Mouse (Mus musculus) ZHBTc4 (cell line): ENCODE measurements around the gene Ttf1.
A peak's percentile ranks its signal among the peaks of the same experiment; 100 is the strongest.
"Not testable (repeated sequence)": the region's sequence is repeated elsewhere in the genome, so short reads cannot be mapped to it uniquely, and the experiment has no call there.

Experiments used
- DNase-seq: peaks from one replicate; pipeline ENCODE4 v3.0.0-alpha.2; 2011; ENCODE audit warnings: low read depth, low spot score

Gene Ttf1

DNA sequence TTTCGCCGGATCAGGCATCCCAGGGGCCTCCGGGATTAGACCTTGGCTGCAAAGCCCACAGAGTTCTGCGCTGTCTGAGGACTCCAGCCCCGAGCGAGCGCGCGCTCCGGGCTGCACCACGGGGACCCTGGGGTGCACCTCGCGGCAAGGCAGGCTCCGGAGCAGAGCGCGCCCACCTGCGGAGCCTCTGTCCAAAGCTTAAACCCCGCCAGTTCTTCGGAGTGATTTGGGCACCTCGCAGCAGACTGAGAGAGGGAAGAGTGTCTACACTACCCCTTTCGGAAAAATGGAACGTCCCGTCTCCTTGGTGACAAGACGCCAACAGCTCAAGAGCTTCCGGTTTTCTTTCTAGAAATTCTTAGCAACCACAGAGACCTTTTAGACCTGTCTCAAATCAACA is 5.1 kb upstream of the Ttf1 start, which contains the start of gene Cfap77:
Gene Cfap77, minus strand, starts transcription at position 76 of the 400 bp plus-strand sequence.
- DNase-seq: peak; percentile 91

DNA sequence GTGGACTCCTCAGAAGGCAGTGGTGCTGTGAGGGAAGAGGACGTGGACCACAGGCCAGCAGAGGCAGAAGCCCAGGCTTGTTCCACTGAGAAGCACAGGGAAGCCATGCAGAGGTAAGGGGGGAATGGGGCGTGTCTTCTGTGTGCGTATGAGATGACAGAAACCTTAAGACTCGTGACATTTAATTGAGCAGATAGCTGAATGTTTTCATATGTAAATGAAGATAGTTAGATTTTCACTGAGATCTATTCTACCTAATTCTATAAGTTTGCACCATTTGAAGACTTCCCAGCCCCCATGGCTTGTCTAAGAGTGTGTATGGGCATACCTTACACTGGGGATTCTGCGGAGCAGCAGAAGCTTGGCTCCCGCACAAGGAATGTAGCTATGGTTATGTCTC is 5.7 kb downstream of the Ttf1 start:
- peak; percentile 55 for DNase-seq

DNA sequence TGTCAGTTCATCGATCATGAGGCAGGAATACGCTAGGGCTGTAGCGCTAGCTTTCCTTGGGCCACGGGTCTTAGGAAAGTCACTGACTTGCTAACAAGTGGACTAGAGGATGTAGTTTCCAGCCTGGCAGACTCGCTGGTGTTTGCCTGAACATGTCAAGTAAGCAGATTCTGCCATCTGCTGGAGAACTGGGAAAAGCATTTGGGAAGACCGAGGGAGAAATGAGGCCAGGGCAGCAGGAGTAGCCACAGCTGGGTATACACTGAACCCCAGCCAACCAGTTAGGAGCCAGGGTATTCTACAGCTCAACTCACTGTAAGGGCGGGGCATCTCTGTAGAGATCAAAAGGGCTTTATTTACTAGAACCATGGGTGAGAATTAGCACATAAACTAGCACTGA is 6.3 kb downstream of the Ttf1 start:
- peak; percentile 91 for DNase-seq

DNA sequence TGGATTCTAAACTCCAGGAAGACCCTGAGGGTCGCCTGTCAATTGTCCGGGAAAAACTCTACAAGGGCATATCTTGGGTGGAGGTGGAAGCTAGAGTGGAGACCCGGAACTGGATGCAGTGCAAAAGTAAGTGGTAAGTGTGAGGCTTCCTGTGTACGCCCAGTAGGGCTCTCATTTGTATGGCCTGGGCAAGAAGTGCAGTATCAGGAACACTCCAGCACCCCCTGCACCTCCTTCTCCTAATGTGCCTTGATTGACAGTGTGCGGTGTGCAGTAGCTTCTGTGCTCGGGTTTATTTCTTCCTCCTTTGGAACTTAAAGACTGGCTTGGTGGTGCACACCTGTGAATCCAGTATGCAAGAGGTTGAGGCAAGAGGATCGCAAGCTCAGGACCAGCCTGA is 14.6 kb downstream of the Ttf1 start:
- DNase-seq: peak; percentile 29

DNA sequence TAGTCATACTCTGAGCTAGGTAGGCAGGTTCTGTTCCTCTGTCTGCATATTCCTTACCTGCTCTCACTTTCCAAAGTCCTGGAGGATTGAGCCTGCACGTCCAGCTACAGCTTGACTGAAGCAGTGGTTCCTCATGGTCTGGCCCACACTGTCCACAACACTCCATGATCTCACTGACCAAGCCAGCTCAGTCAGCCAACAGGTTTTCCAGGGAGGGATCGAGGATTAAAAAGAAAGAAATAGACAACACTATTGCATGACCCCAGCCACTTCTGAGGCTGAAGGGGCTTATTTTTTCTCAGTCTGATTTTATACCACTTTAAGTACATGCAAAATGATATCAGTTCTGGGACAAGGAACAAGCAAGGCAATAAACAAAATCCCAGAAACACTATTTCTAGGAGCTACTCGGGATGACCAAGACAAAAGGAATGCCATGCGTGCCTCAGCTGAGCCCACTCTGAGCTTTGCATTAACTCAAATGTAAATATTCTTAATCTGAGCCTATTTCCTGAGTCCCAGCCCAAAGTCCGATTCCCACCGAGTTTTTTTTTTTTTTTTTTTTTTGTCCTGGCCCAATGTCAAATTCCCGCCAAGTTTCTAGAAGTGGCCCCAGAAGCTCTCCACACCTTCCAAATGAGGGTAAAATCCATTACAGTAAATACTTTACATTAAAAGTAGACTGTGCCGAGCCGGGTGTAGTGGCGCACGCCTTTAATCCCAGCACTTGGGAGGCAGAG is 15.4 kb downstream of the Ttf1 start:
- DNase-seq: peak; percentile 81

DNA sequence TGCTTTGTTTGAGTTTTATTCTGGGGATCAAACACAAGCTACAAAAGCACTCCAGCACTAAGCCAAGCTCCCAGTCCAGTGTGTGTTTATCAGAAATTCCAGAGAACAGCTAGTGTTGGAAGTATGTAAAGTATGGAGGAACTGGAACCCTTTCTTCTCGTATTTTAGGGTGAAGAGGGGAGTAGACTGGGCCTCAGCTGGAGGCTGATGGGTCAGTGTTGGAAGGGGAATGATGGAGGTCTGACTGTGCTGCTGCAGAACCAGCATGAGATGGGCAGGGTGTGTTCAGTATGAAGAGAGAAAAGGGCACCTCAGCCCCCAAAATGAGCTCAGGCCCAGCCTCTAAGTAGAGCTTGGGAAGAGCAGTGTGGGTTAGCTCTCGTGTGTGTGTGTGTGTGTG is 16.2 kb downstream of the Ttf1 start:
- DNase-seq: peak; percentile 26

DNA sequence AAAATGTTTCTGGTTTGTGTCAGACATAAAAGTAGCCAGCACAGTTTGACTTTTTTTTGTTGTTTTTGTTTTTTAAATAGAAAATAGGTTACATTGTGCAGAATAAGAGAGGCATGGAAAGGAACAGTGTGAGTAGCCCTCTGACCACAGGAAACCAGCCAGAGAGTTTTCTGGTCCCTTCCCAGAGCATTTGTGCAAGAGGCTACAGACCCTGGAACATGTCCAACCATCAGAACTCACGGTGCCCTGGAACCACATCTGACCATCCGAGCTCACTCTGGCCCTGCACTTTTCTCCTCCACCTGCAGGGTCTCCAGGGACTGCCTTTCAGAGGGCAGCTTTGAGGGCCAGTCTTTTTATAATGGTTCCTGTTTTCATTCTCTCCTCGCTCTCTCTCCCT is 21.9 kb downstream of the Ttf1 start:
- no peak for DNase-seq

DNA sequence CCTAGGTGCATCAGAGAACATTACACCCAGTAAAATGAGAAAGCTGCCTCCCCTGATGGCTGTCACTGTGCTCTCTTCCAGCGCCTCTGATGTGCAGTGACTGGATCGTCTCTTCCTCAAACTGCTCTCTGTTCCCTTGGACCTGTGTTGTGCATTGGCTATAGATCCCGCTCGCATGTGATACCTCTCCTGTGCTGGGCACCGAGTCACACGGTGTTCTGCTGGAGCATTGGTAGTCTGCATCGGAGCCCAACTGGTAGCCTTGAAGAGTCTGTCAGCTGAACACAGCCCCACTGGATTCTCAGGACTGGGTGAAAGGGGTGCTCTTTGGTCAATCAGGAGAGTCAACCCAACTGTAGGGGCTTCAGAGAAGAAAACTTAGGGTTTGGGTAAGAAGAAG is 26.0 kb downstream of the Ttf1 start:
- DNase-seq: no peak

DNA sequence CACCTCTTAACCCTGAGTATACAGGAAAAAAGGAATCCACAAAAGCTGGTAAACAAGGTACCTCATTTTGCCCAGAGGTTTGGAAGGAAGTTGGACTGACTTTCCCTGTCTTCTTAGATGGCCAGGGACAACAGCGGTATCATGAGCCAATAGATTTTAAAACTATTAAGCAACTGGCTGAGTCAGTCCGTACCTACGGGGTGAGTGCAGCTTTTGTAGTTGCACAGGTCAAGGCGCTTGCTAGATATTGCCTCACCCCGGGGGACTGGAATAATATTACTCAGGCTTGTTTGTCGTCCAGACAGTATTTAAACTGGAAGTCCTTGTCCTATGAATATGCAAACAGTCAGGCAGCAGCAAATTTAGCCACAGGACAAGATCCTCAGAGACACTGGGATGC is 29.2 kb downstream of the Ttf1 start:
- not testable (repeated sequence) for DNase-seq

DNA sequence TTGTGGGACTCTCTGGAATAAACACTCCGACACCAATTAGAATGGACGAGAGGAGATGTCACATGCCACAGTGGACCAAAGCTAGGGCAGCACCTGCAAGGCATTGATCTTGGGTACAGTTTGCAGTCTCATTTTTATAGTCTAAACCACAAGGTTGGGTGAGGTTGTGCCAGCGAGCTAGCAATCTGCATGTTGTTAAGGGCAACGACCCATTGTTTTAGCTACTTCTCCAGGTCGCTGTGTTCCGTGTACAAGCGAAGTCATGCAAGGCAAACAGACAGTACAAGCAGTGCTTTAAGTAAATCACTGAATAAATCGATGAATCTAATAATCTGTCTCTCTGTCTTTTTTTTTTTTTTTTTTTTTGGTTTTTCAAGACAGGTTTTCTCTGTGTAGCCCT is 35.6 kb downstream of the Ttf1 start:
- DNase-seq: no peak

DNA sequence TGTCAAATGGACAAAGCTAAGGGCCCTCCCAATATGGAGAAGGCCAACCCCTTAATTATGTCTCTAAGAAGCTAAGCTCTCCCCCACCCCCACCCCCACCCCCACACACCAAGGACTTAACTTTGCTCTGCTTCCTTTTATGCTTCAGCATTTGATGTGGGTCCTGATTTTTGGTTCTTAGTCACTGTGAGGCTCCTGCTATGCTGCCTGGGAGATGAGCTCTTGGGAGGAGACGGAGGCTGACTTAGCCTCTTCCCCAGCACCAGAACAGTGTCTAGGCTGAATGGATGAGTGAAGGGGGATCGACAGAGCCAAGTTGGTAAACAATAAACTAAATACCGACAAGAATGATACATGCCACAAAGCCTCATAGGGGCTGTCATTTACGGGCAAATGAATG is 36.7 kb downstream of the Ttf1 start:
- no peak for DNase-seq

DNA sequence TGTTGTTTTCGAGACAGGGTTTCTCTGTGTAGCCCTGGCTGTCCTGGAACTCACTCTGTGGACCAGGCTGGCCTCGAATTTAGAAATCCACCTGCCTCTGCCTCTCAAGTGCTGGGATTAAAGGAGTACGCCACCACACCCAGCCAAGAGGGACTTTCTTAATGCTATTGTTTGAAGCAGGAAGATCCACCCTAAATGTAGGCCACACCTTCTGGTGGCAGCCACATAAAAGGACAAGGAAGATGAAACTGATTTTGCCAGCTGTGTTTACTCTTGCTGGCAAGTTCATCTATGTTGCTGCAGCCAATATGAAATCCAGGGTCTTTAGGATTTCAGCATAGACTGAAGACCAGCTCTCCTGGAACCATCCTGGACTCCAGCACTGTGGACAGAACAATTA is 37.4 kb downstream of the Ttf1 start:
- DNase-seq: peak; percentile 91

DNA sequence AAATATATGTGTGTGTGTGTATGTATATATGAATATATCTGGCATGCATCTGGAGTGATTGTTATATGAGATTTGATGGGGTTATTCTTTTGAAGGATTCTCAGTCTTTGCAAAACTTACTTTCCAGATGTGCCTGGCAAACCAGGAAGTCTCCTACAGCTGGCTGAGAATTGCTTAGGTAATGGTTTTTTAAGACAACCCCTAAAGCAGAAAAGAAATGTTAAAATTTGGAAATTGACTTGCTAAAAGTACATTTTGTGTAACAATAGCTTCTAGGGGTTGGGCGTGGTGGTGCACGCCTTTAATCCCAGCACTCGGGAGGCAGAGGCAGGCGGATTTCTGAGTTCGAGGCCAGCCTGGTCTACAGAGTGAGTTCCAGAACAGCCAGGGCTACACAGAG is 37.9 kb downstream of the Ttf1 start:
- DNase-seq: peak; percentile 81

DNA sequence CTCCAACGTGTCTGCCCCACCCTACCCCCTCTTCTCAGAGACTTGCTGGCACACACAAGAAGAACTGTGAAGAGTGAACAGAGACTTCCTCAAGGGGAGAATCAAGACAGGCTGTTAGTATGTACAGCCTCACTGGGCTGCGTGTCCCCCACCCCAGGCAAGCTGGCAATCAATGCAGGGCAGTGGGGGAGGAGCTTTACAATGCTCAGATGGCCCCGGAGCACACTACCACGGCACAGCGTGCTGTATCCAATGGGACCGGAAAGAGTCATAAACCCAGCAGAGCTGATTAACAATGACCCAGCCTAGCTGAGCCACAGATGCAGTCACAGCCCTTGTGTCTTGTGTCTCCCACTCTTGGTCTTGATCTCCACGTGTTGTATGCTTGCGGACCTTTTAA is 38.7 kb downstream of the Ttf1 start:
- peak; percentile 84 for DNase-seq

DNA sequence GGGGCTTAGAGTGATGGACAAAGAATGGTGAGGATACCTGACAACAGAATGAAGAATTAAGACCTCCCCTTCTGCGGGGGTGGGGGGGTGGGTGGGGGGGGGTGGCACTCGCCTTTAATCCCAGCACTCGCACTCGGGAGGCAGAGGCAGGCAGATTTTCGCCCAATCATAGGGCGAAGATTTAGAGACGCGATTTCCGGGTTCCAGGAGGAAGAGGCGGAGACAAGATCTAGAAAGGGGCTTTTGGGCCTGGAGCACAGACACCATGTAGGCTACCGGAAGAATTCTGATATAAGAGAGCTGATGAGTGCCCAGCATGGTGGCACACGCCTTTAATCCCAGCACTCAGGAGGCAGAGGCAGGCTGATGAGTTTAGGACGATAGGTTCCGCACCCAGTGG is 39.6 kb downstream of the Ttf1 start:
- peak; percentile 90 for DNase-seq

DNA sequence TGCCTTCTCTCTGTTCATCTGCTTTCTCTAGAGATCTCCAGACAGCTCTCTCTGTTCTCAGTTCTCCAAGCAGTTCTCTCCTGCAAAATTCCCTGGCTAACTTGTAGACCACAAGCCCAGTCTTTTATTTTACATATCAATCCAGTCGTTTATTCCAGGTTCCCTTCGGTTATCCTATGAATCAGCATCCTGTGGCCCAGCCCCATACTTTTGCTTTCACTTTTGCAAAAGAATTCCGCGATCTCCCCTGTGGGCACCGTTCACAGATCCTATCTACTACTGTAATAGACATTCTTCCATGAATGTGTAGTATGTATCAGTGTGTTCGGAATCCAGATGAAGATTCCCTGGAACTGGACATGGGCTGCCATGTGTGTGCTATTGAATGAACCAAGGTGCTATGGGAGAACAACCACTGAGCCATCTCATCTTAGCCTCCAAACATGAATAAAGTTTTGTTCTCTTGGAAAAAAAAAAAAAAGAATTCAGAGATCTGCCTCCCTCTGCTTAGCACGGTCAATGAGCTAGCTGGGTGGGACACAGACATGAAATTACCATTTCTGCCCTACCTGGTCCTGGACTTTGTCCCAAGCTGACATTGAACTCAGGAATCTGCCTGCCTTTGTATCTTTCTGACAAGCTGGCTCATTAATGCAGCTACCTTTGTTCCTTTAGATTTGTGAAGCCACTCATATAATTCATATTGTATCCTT is 40.9 kb downstream of the Ttf1 start:
- DNase-seq: peak; percentile 83

DNA sequence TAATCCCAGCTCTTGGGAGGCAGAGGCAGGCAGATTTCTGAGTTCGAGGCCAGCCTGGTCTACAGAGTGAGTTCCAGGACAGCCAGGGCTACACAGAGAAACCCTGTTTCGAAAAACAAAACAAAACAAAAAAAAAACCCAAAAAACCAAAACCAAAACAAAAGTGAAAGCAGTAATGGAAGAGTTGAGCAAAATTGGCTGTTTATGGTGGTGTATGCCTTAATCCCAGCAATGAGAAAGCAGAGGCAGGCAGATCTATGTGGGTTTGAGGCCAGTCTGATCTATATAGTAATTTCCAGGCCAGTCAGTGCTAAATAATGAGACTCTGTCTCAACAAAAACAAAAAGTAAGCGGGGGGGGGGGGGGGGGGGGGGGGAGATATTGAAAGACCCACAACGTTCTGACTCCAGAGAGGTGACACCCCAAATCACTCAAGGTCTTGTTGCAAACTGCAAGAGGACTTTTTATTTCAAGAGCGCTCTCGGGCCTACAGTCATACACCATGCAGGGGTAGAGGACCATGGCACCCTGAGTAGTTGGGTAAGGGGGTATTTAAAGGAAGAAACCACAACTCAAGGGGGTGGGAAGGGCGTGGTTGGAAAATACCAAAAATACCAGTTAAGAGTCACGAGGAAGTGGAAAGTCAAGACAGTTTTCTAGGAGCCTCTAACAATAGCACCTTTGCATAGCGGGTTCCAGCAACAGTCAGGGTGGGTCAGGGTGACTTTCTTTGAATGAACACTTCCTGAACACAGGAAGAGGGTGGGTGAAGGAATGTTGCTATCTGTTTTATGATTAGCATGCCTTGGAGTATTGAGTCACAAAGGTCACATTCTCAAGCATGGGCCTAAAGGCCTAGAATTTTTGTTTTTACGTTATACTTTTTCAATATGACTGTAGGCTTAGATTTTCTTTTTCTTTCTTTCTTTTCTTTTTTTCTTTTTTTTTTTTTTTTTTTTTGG is 42.6 kb downstream of the Ttf1 start:
- peak; percentile 71 for DNase-seq

DNA sequence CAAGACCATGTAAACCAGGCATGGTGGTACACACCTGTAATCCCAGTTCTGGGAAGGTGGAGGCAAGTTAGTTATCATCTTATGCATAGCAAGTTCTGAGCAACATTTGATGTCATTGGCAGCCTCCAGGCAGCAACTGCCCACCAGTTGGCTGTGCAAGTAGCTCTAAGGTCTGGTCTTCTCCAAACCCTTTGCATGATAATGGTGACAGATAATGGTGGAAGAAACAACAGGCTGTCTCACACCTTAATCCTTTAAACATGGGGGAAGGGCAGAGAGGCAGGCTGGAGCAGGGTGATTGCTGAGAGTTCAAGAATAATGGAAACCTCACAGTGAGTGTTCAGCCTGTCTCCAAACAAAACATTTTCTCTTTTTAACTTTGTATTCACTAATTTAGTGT is 60.9 kb downstream of the Ttf1 start:
- peak; percentile 91 for DNase-seq

DNA sequence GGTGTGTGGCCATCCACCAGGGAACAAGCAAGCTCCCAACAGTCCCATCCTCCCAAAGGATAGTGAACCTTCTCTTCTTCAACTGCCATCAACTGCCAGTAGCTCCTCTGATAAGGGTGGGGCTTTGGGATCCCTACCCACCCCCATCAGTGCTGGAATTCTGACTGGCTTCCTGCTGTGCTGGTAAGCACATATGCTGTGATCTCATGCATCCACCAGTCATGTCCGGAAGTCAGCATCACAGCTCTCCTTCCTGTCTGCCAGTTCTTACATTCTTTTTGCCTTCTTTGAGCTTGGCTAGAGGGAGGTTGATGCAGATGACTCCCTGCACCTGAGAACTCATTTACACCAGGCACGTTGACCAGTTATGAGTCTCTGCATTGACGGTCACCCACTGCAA is 62.4 kb downstream of the Ttf1 start:
- peak; percentile 94 for DNase-seq

DNA sequence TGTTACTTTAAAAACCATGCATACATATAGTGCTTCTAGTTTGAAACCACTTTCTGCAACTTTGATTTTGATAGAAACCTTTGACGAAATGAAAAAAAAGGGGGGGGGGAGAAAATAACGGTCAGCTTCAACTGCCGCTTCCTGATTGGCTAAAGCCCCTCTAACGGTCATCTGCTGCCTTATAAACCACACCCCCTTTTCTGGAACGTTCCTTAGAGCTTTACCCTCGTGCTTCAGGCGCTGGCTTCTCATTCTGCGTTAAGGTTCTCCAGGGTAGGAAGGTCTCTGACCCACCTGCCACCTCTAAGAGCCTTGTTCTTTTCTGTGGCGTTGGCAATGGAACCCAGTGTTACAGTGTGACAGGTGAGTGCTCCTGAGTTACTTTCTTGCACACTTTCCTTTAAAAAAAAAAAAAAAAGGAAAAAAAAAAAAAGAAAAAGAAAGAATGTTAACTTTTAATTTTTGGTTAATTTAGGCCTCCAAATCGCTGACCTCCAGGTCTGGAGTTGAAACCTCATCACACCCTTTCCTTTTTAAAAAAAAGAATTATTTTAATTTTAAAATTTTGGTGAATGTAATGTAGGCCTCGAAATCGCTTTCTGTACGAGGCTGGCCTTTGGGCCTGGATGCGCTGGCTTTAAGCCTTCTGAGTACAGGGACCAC is 64.0 kb downstream of the Ttf1 start, which contains the start of gene Setx:
Gene Setx, plus strand, starts transcription at position 275 of the 663 bp plus-strand sequence.
- DNase-seq: peak; percentile 53

DNA sequence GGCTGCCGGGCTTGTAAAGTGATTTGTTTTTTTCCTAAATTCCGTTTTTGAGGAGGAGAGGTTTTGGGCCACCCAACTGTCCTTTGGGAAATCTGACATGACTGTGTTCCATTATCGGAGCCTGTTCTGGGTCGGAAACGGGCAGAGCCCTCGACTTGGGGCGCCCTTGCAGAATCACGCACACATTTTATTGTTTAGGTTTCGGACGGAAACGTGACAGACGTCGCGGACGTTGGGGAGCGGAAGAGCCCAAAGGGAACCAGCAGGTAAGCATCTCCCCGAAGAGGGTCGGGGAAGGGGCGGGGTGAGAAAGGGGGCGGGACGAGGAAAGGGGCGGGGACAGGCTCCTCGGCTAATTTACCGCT is 64.5 kb downstream of the Ttf1 start:
- DNase-seq: no peak
